Mouse (Mus musculus) neural tube, embryonic 15.5 days (tissue): ENCODE data around the gene Galnt6. TPM values are rescaled to one million over a fixed set of nuclear protein-coding genes. Genes with fewer than 3 reads are reported as not detected.
A peak's percentile ranks its signal among the peaks of the same experiment; 100 is the strongest.

ENCODE experiments used
- ATAC-seq: fragments of 200-750 bp; cut with Nextera tagmentation; 2 replicates; pipeline ENCODE4 v1.8.0; 2017; ENCODE audit warnings: mild to moderate bottlenecking, moderate TSS enrichment, moderate library complexity; ENCODE audit not compliant: low FRiP score
- H3K27ac ChIP-seq: fragments of 300-500 bp; sonication (generic); replicated peaks from 2 replicates; pipeline ENCODE4 v1.5.1; 2015; ENCODE audit warnings: mild to moderate bottlenecking, inconsistent platforms
- H3K27me3 ChIP-seq: fragments of 300-500 bp; sonication (generic); replicated peaks from 2 replicates; pipeline ENCODE4 v1.6.1; 2015; ENCODE audit warnings: inconsistent platforms
- H3K36me3 ChIP-seq: fragments of 300-500 bp; sonication (generic); 2 replicates; pipeline ENCODE4 v1.6.1; 2015; ENCODE audit warnings: inconsistent platforms
- H3K4me1 ChIP-seq: fragments of 300-500 bp; sonication (generic); 2 replicates; pipeline ENCODE4 v1.6.1; 2015; ENCODE audit warnings: inconsistent platforms
- H3K4me2 ChIP-seq: fragments of 300-500 bp; sonication (generic); 2 replicates; pipeline ENCODE4 v1.6.1; 2015; ENCODE audit warnings: inconsistent platforms, mild to moderate bottlenecking, moderate library complexity
- H3K4me3 ChIP-seq: fragments of 300-500 bp; sonication (generic); replicated peaks from 2 replicates; pipeline ENCODE4 v1.5.1; 2015; ENCODE audit warnings: mild to moderate bottlenecking, inconsistent platforms
- H3K9ac ChIP-seq: fragments of 300-500 bp; sonication (generic); replicated peaks from 2 replicates; pipeline ENCODE4 v1.6.1; 2015; ENCODE audit warnings: mild to moderate bottlenecking, inconsistent platforms
- H3K9me3 ChIP-seq: fragments of 300-500 bp; sonication (generic); replicated peaks from 2 replicates; pipeline ENCODE4 v1.6.1; 2016; ENCODE audit warnings: inconsistent platforms
- WGBS: fragments of 180-500 bp; shearing (Covaris S2); methylation state at CpG from one replicate; pipeline ENCODE4 v1.1.7; 2015; ENCODE audit warnings: mixed read lengths; 5-methylcytosine and 5-hydroxymethylcytosine counted together
- polyA plus RNA-seq: library from polyadenylated mRNA; unstranded; fragments of >200 nt; fragmentation: Nextera tagmentation; extraction: Ambion mirVana; gene quantifications from 2 replicates; pipeline ENCODE4 v1.2.1, GENCODE M21; 2015

Galnt6 gene
- polyA plus RNA-seq, 1 experiment from 2014 or later = 0.33 TPM

DNA sequence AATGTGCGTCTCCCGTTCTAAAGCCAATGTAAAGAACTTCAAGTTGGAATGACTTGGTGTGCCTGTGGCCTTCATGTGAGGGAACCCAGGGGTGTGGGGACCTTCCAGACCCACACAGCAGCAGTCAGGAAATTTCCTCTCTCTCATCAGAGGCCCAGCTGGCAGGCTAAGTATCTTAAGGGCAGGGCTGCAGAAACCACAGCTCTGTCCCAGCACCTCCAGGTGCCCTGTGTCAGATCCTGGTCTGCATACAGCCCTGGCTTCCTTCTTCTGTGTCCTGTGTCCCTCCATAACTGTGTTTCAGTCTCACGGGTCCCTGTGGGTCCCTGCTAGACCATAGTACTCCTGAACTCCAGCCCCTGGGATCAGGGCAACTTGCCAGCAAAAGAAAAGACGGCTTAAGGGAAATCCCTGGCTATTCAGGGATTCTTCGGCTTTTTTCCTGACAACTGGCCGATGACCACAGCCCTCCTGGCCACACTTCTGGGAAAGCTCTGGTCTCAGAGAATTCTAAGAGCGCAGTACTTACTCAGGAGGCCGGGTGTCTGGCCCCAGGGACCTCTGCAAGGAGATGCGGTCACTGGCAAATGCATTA lies 13.7 kb downstream of the Galnt6 start:
- H3K4me2 ChIP-seq = no peak overlapping the region
- 78% methylated on average over 9 of the region's 9 CpGs for WGBS
- H3K36me3 ChIP-seq = no peaks in the 10 kb centered on the region

GRCm38 (mm10) chr15:100714470-100714869 lies 14.7 kb downstream of the Galnt6 start:
- 94% methylated on average over 8 of the region's 8 CpGs for WGBS

More for the DNA sequence above, 13.7 kb downstream of the Galnt6 start:
- ATAC-seq = no peak
- no peak overlapping the region for H3K4me3 ChIP-seq
- no peaks in the 10 kb centered on the region for H3K9me3 ChIP-seq
- no peak overlapping the region for H3K9ac ChIP-seq
- no peaks in the 10 kb centered on the region for H3K27me3 ChIP-seq
- H3K27ac ChIP-seq = no peak overlapping the region
- H3K4me1 ChIP-seq = no peaks in the 10 kb centered on the region

DNA sequence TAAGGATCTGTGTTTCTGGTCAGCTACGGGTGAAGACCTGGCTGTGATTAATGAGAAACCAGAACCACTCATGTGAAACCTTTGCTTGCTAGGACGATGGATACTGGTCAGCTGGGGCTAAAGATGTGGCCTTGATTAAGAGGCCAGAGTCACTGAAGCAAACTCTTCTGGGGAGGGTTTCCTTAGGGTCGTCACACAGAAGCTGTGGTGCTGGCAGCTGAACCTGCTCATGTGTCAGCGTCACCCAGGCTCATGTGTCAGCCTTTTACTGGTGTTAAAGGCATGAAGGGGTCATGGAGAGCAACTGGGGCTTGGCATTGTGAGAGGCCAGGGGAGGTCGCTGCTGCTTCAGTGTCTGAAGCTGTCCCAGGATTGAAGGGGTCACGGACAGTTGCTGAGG lies 18.3 kb downstream of the Galnt6 start:
- Histone ChIP-seq H3K4me2 (no peak overlapping the region), H3K36me3 (no peaks in the 10 kb centered on the region), H3K4me1 (no peaks in the 10 kb centered on the region), H3K4me3 (no peak overlapping the region), H3K27ac (no peak overlapping the region), H3K9me3 (no peaks in the 10 kb centered on the region), H3K27me3 (no peaks in the 10 kb centered on the region), H3K9ac (no peak overlapping the region)
- 69% methylated on average over 6 of the region's 6 CpGs for WGBS
- ATAC-seq = no peak

More at GRCm38 (mm10) chr15:100714470-100714869, 14.7 kb downstream of the Galnt6 start:
- Histone ChIP-seq H3K27ac (no peak overlapping the region), H3K36me3 (no peaks in the 10 kb centered on the region), H3K4me3 (no peak overlapping the region), H3K4me2 (no peak overlapping the region), H3K27me3 (no peaks in the 10 kb centered on the region), H3K4me1 (no peaks in the 10 kb centered on the region), H3K9ac (no peak overlapping the region), H3K9me3 (no peaks in the 10 kb centered on the region)
- no peak for ATAC-seq

GRCm38 (mm10) chr15:100708433-100709078 lies 20.6 kb downstream of the Galnt6 start:
- H3K4me1 ChIP-seq = 0 out of 2 replicates have a peak, but pooled peaks cover 4% of the 10 kb centered on the region
- ATAC-seq = no peak
- H3K9ac ChIP-seq = no peak overlapping the region
- H3K4me2 ChIP-seq = no peak overlapping the region
- no peaks in the 10 kb centered on the region for H3K36me3 ChIP-seq
- WGBS = 85% methylated on average over 8 of the region's 8 CpGs
- H3K9me3 ChIP-seq = no peaks in the 10 kb centered on the region
- H3K27ac ChIP-seq = no peak overlapping the region
- H3K4me3 ChIP-seq = no peak overlapping the region
- H3K27me3 ChIP-seq = peaks cover 14% of the 10 kb centered on the region

- 73% methylated on average over 8 of the region's 8 CpGs for WGBS
- Histone ChIP-seq H3K27ac (no peak overlapping the region), H3K4me3 (no peak overlapping the region), H3K9ac (no peak overlapping the region), H3K36me3 (no peaks in the 10 kb centered on the region), H3K9me3 (no peaks in the 10 kb centered on the region), H3K4me2 (no peak overlapping the region), H3K4me1 (0 out of 2 replicates have a peak, but pooled peaks cover 4% of the 10 kb centered on the region), H3K27me3 (peaks cover 20% of the 10 kb centered on the region)
- no peak for ATAC-seq
Measured at GRCm38 (mm10) chr15:100706226-100706625, 22.9 kb downstream of the Galnt6 start.

GRCm38 (mm10) chr15:100705376-100705775 lies 23.8 kb downstream of the Galnt6 start:
- no peak for ATAC-seq
- H3K36me3 ChIP-seq = no peaks in the 10 kb centered on the region
- H3K4me2 ChIP-seq = no peak overlapping the region
- no peak overlapping the region for H3K4me3 ChIP-seq
- WGBS = 80% methylated on average over 1 of the region's 1 CpGs
- no peak overlapping the region for H3K27ac ChIP-seq
- H3K4me1 ChIP-seq = 0 out of 2 replicates have a peak, but pooled peaks cover 4% of the 10 kb centered on the region
- peaks cover 20% of the 10 kb centered on the region for H3K27me3 ChIP-seq
- H3K9ac ChIP-seq = no peak overlapping the region
- no peaks in the 10 kb centered on the region for H3K9me3 ChIP-seq

DNA sequence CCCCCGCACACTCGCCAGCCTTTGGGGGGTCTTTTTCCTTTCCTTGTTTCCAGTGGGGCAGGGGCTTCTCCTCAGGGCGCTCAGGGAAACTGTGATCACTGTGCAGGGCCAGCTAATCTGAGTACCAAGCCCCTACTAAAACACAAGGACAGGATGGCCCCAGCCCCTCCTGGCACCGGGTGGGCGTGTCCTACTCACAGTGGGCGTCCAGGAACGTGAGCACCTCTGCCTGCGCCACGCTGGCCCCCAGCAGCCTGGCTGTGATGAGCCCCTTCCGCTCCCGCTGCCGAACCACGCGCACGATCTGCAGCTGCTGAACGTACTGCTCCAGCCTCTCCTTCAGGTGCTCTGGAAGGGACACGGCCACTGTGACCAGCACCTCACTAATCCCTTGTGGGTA lies 25.3 kb downstream of the Galnt6 start:
- no peak overlapping the region for H3K4me3 ChIP-seq
- no peak overlapping the region for H3K27ac ChIP-seq
- H3K36me3 ChIP-seq = no peaks in the 10 kb centered on the region
- H3K4me1 ChIP-seq = 0 out of 2 replicates have a peak, but pooled peaks cover 4% of the 10 kb centered on the region
- no peak for ATAC-seq
- no peak overlapping the region for H3K9ac ChIP-seq
- H3K9me3 ChIP-seq = no peaks in the 10 kb centered on the region
- WGBS = 12% methylated on average over 17 of the region's 17 CpGs
- H3K4me2 ChIP-seq = peak overlapping the region; percentile 40
- H3K27me3 ChIP-seq = peaks cover 20% of the 10 kb centered on the region

- H3K27ac ChIP-seq = no peak overlapping the region
- WGBS = 79% methylated on average over 6 of the region's 6 CpGs
- H3K4me1 ChIP-seq = 0 out of 2 replicates have a peak, but pooled peaks cover 4% of the 10 kb centered on the region
- no peak overlapping the region for H3K4me3 ChIP-seq
- no peak overlapping the region for H3K4me2 ChIP-seq
- no peak overlapping the region for H3K9ac ChIP-seq
- ATAC-seq = no peak
- H3K27me3 ChIP-seq = peaks cover 20% of the 10 kb centered on the region
- no peaks in the 10 kb centered on the region for H3K36me3 ChIP-seq
- no peaks in the 10 kb centered on the region for H3K9me3 ChIP-seq
Measured at GRCm38 (mm10) chr15:100701856-100702255, 27.3 kb downstream of the Galnt6 start.

DNA sequence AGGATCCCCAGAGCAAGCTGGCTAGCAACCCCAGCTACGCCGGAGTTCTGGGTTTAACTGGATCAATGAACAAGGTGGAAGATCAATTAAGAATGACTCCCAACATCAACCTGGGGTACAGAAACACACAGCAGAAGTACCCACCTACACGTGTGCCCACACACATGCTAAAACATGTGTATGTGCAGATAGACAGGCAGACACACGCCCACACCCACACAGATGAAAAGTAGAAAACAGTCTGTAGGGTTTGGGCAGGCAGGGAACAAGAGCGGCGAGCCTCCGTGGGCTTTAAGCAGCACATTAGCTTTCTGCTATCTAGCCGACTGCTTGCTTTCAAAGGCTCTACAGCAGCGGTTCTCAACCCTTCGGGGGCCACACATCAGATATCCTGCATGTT lies 28.1 kb downstream of the Galnt6 start:
- Histone ChIP-seq H3K9ac (no peak overlapping the region), H3K4me1 (0 out of 2 replicates have a peak, but pooled peaks cover 4% of the 10 kb centered on the region), H3K36me3 (no peaks in the 10 kb centered on the region), H3K4me2 (no peak overlapping the region), H3K4me3 (no peak overlapping the region), H3K27me3 (peaks cover 20% of the 10 kb centered on the region), H3K27ac (no peak overlapping the region), H3K9me3 (no peaks in the 10 kb centered on the region)
- WGBS = 74% methylated on average over 10 of the region's 10 CpGs
- no peak for ATAC-seq

- 79% methylated on average over 5 of the region's 5 CpGs for WGBS
- H3K4me3 ChIP-seq = no peak overlapping the region
- 0 out of 2 replicates have a peak, but pooled peaks cover 4% of the 10 kb centered on the region for H3K4me1 ChIP-seq
- peaks cover 20% of the 10 kb centered on the region for H3K27me3 ChIP-seq
- H3K9ac ChIP-seq = no peak overlapping the region
- H3K4me2 ChIP-seq = no peak overlapping the region
- H3K9me3 ChIP-seq = no peaks in the 10 kb centered on the region
- H3K27ac ChIP-seq = no peak overlapping the region
- no peak for ATAC-seq
- H3K36me3 ChIP-seq = no peaks in the 10 kb centered on the region
Measured at GRCm38 (mm10) chr15:100700424-100700823, 28.8 kb downstream of the Galnt6 start.

- Histone ChIP-seq H3K27me3 (peaks cover 14% of the 10 kb centered on the region), H3K4me1 (0 out of 2 replicates have a peak, but pooled peaks cover 4% of the 10 kb centered on the region), H3K4me3 (no peak overlapping the region), H3K9me3 (no peaks in the 10 kb centered on the region), H3K4me2 (no peak overlapping the region), H3K27ac (no peak overlapping the region), H3K9ac (no peak overlapping the region), H3K36me3 (no peaks in the 10 kb centered on the region)
- no peak for ATAC-seq
- 74% methylated on average over 6 of the region's 6 CpGs for whole genome bisulfite sequencing
Measured at GRCm38 (mm10) chr15:100699386-100699785, 29.8 kb downstream of the Galnt6 start.

GRCm38 (mm10) chr15:100698078-100698477 lies 31.1 kb downstream of the Galnt6 start:
- no peak for ATAC-seq
- H3K4me3 ChIP-seq = no peak overlapping the region
- WGBS = 87% methylated on average over 10 of the region's 10 CpGs
- 0 out of 2 replicates have a peak, but pooled peaks cover 1% of the 10 kb centered on the region for H3K27me3 ChIP-seq
- no peaks in the 10 kb centered on the region for H3K4me1 ChIP-seq
- H3K9ac ChIP-seq = no peak overlapping the region
- H3K27ac ChIP-seq = no peak overlapping the region
- H3K9me3 ChIP-seq = no peaks in the 10 kb centered on the region
- no peak overlapping the region for H3K4me2 ChIP-seq
- no peaks in the 10 kb centered on the region for H3K36me3 ChIP-seq
